Mouse (Mus musculus) stomach, embryonic 14.5 days (tissue): ENCODE measurements around the gene Omg. TPM values are rescaled to one million over a fixed set of nuclear protein-coding genes. Genes with fewer than 3 reads are reported as not detected.

ENCODE experiments used
- ATAC-seq: fragments of 200-750 bp; cut with Nextera tagmentation; 2 replicates; pipeline ENCODE4 v1.8.0; 2017; ENCODE audit warnings: low read depth, moderate TSS enrichment; ENCODE audit not compliant: insufficient number of reproducible peaks, insufficient read depth, low FRiP score
- H3K27ac ChIP-seq: fragments of 300-500 bp; sonication (generic); 2 replicates; pipeline ENCODE4 v1.5.1; 2014; ENCODE audit warnings: mild to moderate bottlenecking, low read length, moderate library complexity, mixed read lengths
- H3K27me3 ChIP-seq: fragments of 300-500 bp; sonication (generic); 2 replicates; pipeline ENCODE4 v1.6.1; 2014; ENCODE audit warnings: low read length, control low read depth, mixed read lengths; ENCODE audit not compliant: control insufficient read depth, insufficient read depth
- H3K36me3 ChIP-seq: fragments of 300-500 bp; sonication (generic); 2 replicates; pipeline ENCODE4 v1.6.1; 2014; ENCODE audit warnings: mild to moderate bottlenecking, control low read depth, low read length, moderate library complexity, mixed read lengths; ENCODE audit not compliant: control insufficient read depth, insufficient read depth
- H3K4me1 ChIP-seq: fragments of 300-500 bp; sonication (generic); 2 replicates; pipeline ENCODE4 v1.6.1; 2014; ENCODE audit warnings: low read length, control low read depth, mixed read lengths; ENCODE audit not compliant: control insufficient read depth, insufficient read depth
- H3K4me2 ChIP-seq: fragments of 300-500 bp; sonication (generic); replicated peaks from 2 replicates; pipeline ENCODE4 v1.6.1; 2014; ENCODE audit warnings: low read depth, low read length, control low read depth
- H3K4me3 ChIP-seq: fragments of 300-500 bp; sonication (generic); 2 replicates; pipeline ENCODE4 v1.5.1; 2014; ENCODE audit warnings: low read depth, low read length, control low read depth
- H3K9ac ChIP-seq: fragments of 300-500 bp; sonication (generic); replicated peaks from 2 replicates; pipeline ENCODE4 v1.6.1; 2014; ENCODE audit warnings: low read depth, mild to moderate bottlenecking, control low read depth, low read length, moderate library complexity, mixed read lengths
- H3K9me3 ChIP-seq: fragments of 300-500 bp; sonication (generic); 2 replicates; pipeline ENCODE4 v1.6.1; 2016; ENCODE audit warnings: low read depth, low read length, control low read depth; ENCODE audit not compliant: control insufficient read depth
- WGBS: fragments of 180-500 bp; shearing (Covaris S2); extraction: QIAGEN DNeasy Blood & Tissue Kit; methylation state at CpG from one replicate; pipeline ENCODE4 v1.1.7; 2014; 5-methylcytosine and 5-hydroxymethylcytosine counted together
- polyA plus RNA-seq: library from polyadenylated mRNA; unstranded; fragments of >200 nt; fragmentation: Nextera tagmentation; extraction: Ambion mirVana; gene quantifications from 2 replicates; pipeline ENCODE4 v1.2.1, GENCODE M21; 2014

Gene Omg
- polyA plus RNA-seq, 1 experiment from 2014 or later = 0.56 TPM

DNA sequence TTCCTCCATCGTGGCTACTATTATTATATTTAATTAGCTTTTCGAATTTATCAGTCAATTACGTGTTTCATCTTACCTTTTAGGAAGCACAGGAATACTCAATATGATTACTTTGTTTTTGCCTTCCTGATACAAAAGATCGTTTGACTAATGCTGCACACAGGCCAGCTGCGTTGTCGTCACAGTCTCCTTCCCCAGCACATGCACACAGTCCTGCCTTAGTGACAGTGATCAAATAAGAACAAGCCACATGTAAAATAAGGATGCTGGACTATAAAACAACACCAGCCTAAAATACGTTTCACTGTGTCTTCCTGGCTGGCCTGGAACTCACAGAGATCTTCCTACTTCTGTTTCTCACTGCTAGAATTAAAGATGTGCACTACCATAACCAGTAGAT, 622 bp upstream of the Omg start:
- no peak overlapping the region for H3K4me2 ChIP-seq
- no peak overlapping the region for H3K27ac ChIP-seq
- no peaks in the 10 kb centered on the region for H3K36me3 ChIP-seq
- no peak overlapping the region for H3K4me3 ChIP-seq
- no peak overlapping the region for H3K9ac ChIP-seq
- no peaks in the 10 kb centered on the region for H3K9me3 ChIP-seq
- ATAC-seq = no peak
- WGBS = 92% methylated on average over 7 of the region's 7 CpGs
- no peaks in the 10 kb centered on the region for H3K27me3 ChIP-seq
- no peaks in the 10 kb centered on the region for H3K4me1 ChIP-seq

- Histone ChIP-seq H3K9ac (no peak overlapping the region), H3K4me1 (no peaks in the 10 kb centered on the region), H3K4me2 (no peak overlapping the region), H3K9me3 (no peaks in the 10 kb centered on the region), H3K4me3 (no peak overlapping the region), H3K27me3 (no peaks in the 10 kb centered on the region), H3K27ac (no peak overlapping the region), H3K36me3 (no peaks in the 10 kb centered on the region)
- WGBS = 73% methylated on average over 2 of the region's 2 CpGs
- no peak for ATAC-seq
These were observed 967 bp downstream of the Omg start for GRCm38 (mm10) chr11:79502917-79503316.

DNA sequence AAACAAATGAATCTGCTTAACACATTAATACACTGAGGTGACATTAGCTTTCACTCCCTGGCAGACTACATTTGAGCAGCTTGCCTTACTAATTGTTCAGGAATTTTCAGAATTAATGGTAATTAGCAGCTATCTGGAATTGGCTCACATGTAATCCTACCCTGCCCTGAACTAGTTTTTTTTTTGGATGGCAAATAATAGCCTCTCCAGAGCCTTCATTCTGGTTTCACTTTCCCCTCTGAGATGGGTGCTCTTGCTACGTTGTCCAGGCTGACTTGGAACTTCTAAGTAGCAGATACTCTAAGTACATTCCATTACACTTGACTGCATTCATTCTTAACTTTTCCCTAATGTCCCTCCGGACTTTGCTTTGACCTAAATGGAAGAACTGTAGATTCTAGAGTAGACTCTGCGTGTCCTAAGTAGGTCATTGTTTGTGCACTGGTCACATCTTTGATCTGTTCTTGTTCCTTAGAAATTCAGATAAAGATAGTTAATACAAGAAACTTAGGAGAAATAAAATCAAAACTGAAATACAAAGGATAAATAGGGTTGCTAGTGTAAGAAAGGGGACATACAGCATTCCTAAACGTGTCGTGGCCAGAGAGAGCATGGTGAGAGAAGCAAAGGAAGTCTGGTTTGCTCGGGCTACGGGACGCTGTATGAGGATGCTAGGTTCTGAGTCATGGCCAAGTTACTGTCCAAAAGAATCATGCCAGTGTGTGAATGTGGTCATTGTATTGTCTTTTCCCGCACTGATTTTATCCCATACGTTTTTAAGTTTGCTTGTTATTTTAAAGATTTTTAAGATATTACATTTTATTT, 8.7 kb downstream of the Omg start:
- H3K4me2 ChIP-seq = no peak overlapping the region
- no peaks in the 10 kb centered on the region for H3K36me3 ChIP-seq
- no peak overlapping the region for H3K9ac ChIP-seq
- H3K4me3 ChIP-seq = no peak overlapping the region
- WGBS = 83% methylated on average over 10 of the region's 10 CpGs
- H3K27ac ChIP-seq = no peak overlapping the region
- H3K27me3 ChIP-seq = no peaks in the 10 kb centered on the region
- no peak for ATAC-seq
- no peaks in the 10 kb centered on the region for H3K9me3 ChIP-seq
- no peaks in the 10 kb centered on the region for H3K4me1 ChIP-seq

DNA sequence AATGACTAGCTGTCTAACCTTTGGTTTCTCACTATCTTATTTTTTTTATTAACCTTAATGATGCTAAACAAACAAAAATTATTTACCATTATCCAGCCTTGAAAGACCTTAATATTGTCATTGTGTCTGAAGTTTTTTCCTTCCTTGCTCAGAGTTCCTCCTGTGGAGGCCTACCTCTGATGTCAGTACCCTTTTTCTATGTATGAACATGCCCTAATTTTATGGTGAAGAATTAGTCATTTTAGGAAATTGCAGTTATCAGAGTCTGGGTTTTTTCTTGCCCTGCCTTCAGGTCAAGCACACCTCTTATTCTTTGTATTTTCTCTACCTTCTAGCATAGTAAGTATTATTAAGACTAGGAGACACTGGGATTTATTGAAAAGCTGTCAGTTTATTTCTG, 19.2 kb downstream of the Omg start:
- H3K27me3 ChIP-seq = no peaks in the 10 kb centered on the region
- no peak overlapping the region for H3K4me2 ChIP-seq
- no peak for ATAC-seq
- H3K9me3 ChIP-seq = no peaks in the 10 kb centered on the region
- H3K36me3 ChIP-seq = peaks cover 3% of the 10 kb centered on the region; the same call in 1 of the 2 replicates
- H3K4me3 ChIP-seq = no peak overlapping the region
- H3K27ac ChIP-seq = no peak overlapping the region
- H3K4me1 ChIP-seq = peaks cover 7% of the 10 kb centered on the region; the same call in 1 of the 2 replicates
- no peak overlapping the region for H3K9ac ChIP-seq

- Histone ChIP-seq H3K9ac (no peak overlapping the region), H3K9me3 (no peaks in the 10 kb centered on the region), H3K4me2 (no peak overlapping the region), H3K27ac (no peak overlapping the region), H3K4me1 (peaks cover 3% of the 10 kb centered on the region; the same call in 1 of the 2 replicates), H3K36me3 (peaks cover under 1% of the 10 kb centered on the region; the same call in 1 of the 2 replicates), H3K4me3 (no peak overlapping the region), H3K27me3 (no peaks in the 10 kb centered on the region)
- WGBS = 60% methylated on average over 7 of the region's 7 CpGs
- ATAC-seq = no peak
These were observed 19.9 kb downstream of the Omg start for GRCm38 (mm10) chr11:79483876-79484528.

DNA sequence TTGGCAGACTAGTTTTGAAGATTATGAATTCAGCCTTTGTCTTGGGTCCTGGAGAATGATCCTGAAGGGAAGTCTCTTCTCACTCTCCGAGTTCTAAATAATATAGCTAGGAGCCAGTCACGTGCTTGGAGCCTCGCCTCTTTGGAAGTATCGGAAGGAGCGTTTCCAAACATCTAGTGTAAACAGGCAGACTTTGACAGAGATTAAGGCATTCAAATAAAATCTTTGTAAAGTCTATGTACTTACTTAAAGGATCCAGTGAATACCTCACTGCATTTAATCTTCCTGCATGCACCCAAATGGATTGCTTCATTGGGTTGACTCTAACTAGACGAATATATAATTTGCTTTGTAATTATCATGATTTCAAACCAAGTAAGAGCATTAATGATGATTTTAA, 20.5 kb downstream of the Omg start:
- no peaks in the 10 kb centered on the region for H3K9me3 ChIP-seq
- H3K9ac ChIP-seq = no peak overlapping the region
- no peak overlapping the region for H3K4me2 ChIP-seq
- H3K36me3 ChIP-seq = peaks cover under 1% of the 10 kb centered on the region
- H3K4me1 ChIP-seq = 0 out of 2 replicates have a peak, but pooled peaks cover 3% of the 10 kb centered on the region
- no peak overlapping the region for H3K27ac ChIP-seq
- WGBS = 59% methylated on average over 6 of the region's 6 CpGs
- H3K4me3 ChIP-seq = no peak overlapping the region
- ATAC-seq = no peak
- no peaks in the 10 kb centered on the region for H3K27me3 ChIP-seq

- Histone ChIP-seq H3K4me1 (no peaks in the 10 kb centered on the region), H3K27ac (no peak overlapping the region), H3K4me2 (no peak overlapping the region), H3K27me3 (no peaks in the 10 kb centered on the region), H3K4me3 (no peak overlapping the region), H3K9me3 (no peaks in the 10 kb centered on the region), H3K36me3 (peaks cover 39% of the 10 kb centered on the region), H3K9ac (no peak overlapping the region)
- 67% methylated on average over 1 of the region's 1 CpGs for WGBS
- ATAC-seq = no peak
These were observed 35.8 kb downstream of the Omg start for GRCm38 (mm10) chr11:79468097-79468496.

DNA sequence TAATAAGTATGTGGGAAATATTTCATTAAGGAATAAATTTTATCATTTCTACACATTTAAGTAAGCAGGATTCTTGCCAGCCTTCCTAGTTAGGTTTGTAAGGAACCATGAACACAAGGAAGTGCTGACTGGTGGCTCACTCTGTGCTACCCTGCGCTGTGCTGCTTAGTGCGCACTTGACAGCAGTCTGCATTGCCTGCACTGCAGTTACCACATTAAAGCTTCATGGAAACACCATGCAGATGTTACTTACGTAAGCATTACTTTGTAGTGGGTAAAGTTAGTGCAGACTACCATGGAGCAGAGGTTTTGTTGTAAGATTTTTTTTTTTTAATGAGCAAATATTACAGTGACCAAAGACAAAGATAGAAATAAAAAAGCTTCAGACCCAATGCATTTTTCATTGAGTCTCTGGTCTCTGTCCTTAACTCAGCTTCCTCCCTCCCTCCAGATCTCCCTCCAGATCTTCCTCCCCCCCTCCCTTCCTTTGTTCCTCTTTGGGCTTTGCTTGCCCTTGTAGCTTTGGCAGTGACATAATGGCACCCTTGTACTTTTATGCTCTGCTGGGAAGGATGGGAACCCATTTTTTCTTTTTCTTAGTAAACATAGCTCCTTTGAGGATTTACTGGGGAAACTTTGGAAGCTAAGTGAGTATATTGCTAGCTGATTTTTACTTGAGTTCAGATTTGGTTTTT, 43.0 kb downstream of the Omg start:
- Histone ChIP-seq H3K9me3 (no peaks in the 10 kb centered on the region), H3K4me3 (no peak overlapping the region), H3K4me2 (no peak overlapping the region), H3K36me3 (peaks cover 20% of the 10 kb centered on the region; the same call in 1 of the 2 replicates), H3K4me1 (no peaks in the 10 kb centered on the region), H3K27ac (no peak overlapping the region), H3K9ac (no peak overlapping the region), H3K27me3 (no peaks in the 10 kb centered on the region)
- 91% methylated on average over 3 of the region's 3 CpGs for WGBS
- no peak for ATAC-seq
